Mouse (Mus musculus) c-Kit-negative CD71-positive TER-119-positive erythroid progenitor cells, embryonic 14.5 days (primary cell): Measurements from ENCODE around the gene Syt9.
"Not testable (repeated sequence)": the region's sequence is repeated elsewhere in the genome, so short reads cannot be mapped to it uniquely, and the experiment has no call there.

Experiments
- DNase-seq: peaks from one replicate; pipeline ENCODE4 v3.0.0-alpha.2; 2013; ENCODE audit warnings: low read depth, low spot score

Gene Syt9

GRCm38 (mm10) chr7:107461699-107462440, 91.3 kb downstream of the Syt9 start:
- no peak for DNase-seq

- DNase-seq: no peak
These were observed 92.4 kb downstream of the Syt9 start for GRCm38 (mm10) chr7:107462962-107463361.

- no peak for DNase-seq
These were observed 94.6 kb downstream of the Syt9 start for GRCm38 (mm10) chr7:107465081-107465480.

- DNase-seq: no peak
These were observed 108.7 kb downstream of the Syt9 start for GRCm38 (mm10) chr7:107478979-107479965.

- not testable (repeated sequence) for DNase-seq
These were observed 115.2 kb downstream of the Syt9 start for GRCm38 (mm10) chr7:107485709-107486108.

GRCm38 (mm10) chr7:107495428-107495827, 124.9 kb downstream of the Syt9 start:
- DNase-seq: no peak

GRCm38 (mm10) chr7:107496923-107497322, 126.4 kb downstream of the Syt9 start:
- no peak for DNase-seq

GRCm38 (mm10) chr7:107500641-107501040, 130.1 kb downstream of the Syt9 start:
- no peak for DNase-seq

- DNase-seq: no peak
These were observed 134.5 kb downstream of the Syt9 start for GRCm38 (mm10) chr7:107504761-107505712.

- DNase-seq: no peak
These were observed 137.4 kb downstream of the Syt9 start for GRCm38 (mm10) chr7:107507920-107508319.

GRCm38 (mm10) chr7:107509740-107510139, 139.2 kb downstream of the Syt9 start:
- no peak for DNase-seq

- DNase-seq: no peak
These were observed 146.3 kb downstream of the Syt9 start for GRCm38 (mm10) chr7:107516704-107517410.

- DNase-seq: no peak
These were observed 148.9 kb downstream of the Syt9 start for GRCm38 (mm10) chr7:107519256-107520025.

GRCm38 (mm10) chr7:107521411-107521810, 150.9 kb downstream of the Syt9 start:
- no peak for DNase-seq

GRCm38 (mm10) chr7:107526299-107526698, 155.8 kb downstream of the Syt9 start:
- no peak for DNase-seq

GRCm38 (mm10) chr7:107528169-107528772, 157.7 kb downstream of the Syt9 start:
- no peak for DNase-seq

GRCm38 (mm10) chr7:107529364-107529763, 158.8 kb downstream of the Syt9 start:
- DNase-seq: no peak

GRCm38 (mm10) chr7:107535311-107535710, 164.8 kb downstream of the Syt9 start:
- DNase-seq: no peak

- DNase-seq: no peak
These were observed 166.0 kb downstream of the Syt9 start for GRCm38 (mm10) chr7:107536516-107536915.
